Mouse (Mus musculus) ovary, postnatal 10 days (tissue): ENCODE results near the gene Hnrnpa1.
"Not testable (repeated sequence)": the region's sequence is repeated elsewhere in the genome, so short reads cannot be mapped to it uniquely, and the experiment has no call there.

ENCODE experiments used
- DNase-seq: peaks from one replicate; pipeline ENCODE4 v3.0.0; 2022; ENCODE audit warnings: low spot score

The Hnrnpa1 gene

GRCm38 (mm10) chr15:103241071-103242018 is 1.1 kb downstream of the Hnrnpa1 start:
- DNase-seq = not testable (repeated sequence)

- no peak for DNase-seq
Observed at GRCm38 (mm10) chr15:103242885-103243284, 2.7 kb downstream of the Hnrnpa1 start.

- no peak for DNase-seq
Observed at GRCm38 (mm10) chr15:103245616-103246015, 5.4 kb downstream of the Hnrnpa1 start.

- DNase-seq = no peak
Observed at GRCm38 (mm10) chr15:103247078-103247781, 7.0 kb downstream of the Hnrnpa1 start.

- DNase-seq = no peak
Observed at GRCm38 (mm10) chr15:103247782-103248400, 7.7 kb downstream of the Hnrnpa1 start.

- no peak for DNase-seq
Observed at GRCm38 (mm10) chr15:103248401-103249313, 8.4 kb downstream of the Hnrnpa1 start.

GRCm38 (mm10) chr15:103249511-103249910 is 9.3 kb downstream of the Hnrnpa1 start:
- DNase-seq = not testable (repeated sequence)

GRCm38 (mm10) chr15:103250195-103250740 is 10.0 kb downstream of the Hnrnpa1 start:
- DNase-seq = no peak

- no peak for DNase-seq
Observed at GRCm38 (mm10) chr15:103251595-103251994, 11.4 kb downstream of the Hnrnpa1 start.

GRCm38 (mm10) chr15:103252660-103253059 is 12.4 kb downstream of the Hnrnpa1 start:
- no peak for DNase-seq

- no peak for DNase-seq
Observed at GRCm38 (mm10) chr15:103253352-103253751, 13.1 kb downstream of the Hnrnpa1 start.

- peak; percentile 12 for DNase-seq
Observed at GRCm38 (mm10) chr15:103255169-103255568, 14.9 kb downstream of the Hnrnpa1 start.

GRCm38 (mm10) chr15:103256210-103256986 is 16.2 kb downstream of the Hnrnpa1 start:
- DNase-seq = no peak

GRCm38 (mm10) chr15:103257790-103258728 is 17.8 kb downstream of the Hnrnpa1 start, which contains the start of gene Nfe2:
Gene Nfe2 (minus strand): TSS chr15:103258403.
- peak; percentile 14 for DNase-seq

GRCm38 (mm10) chr15:103259162-103259561 is 18.9 kb downstream of the Hnrnpa1 start:
- DNase-seq = no peak

- no peak for DNase-seq
Observed at GRCm38 (mm10) chr15:103259989-103260388, 19.8 kb downstream of the Hnrnpa1 start.

GRCm38 (mm10) chr15:103264794-103265193 is 24.6 kb downstream of the Hnrnpa1 start:
- DNase-seq = no peak

- no peak for DNase-seq
Observed at GRCm38 (mm10) chr15:103268903-103269302, 28.7 kb downstream of the Hnrnpa1 start.
